Mouse (Mus musculus) limb, embryonic 15.5 days (tissue): ENCODE results near the gene Fut7. TPM values are rescaled to one million over a fixed set of nuclear protein-coding genes. Genes with fewer than 3 reads are reported as not detected.

Experiments
- ATAC-seq: fragments of 200-750 bp; cut with Nextera tagmentation; 2 replicates; pipeline ENCODE4 v1.8.0; 2017; ENCODE audit warnings: low read depth, moderate TSS enrichment; ENCODE audit not compliant: insufficient number of reproducible peaks, low FRiP score, low TSS enrichment
- H3K27ac ChIP-seq: fragments of 300-500 bp; sonication (generic); 2 replicates; pipeline ENCODE4 v1.5.1; 2015; ENCODE audit warnings: moderate library complexity, mild to moderate bottlenecking, inconsistent platforms
- H3K27me3 ChIP-seq: fragments of 300-500 bp; sonication (generic); 2 replicates; pipeline ENCODE4 v1.6.1; 2015; ENCODE audit warnings: inconsistent platforms
- H3K36me3 ChIP-seq: fragments of 300-500 bp; sonication (generic); 2 replicates; pipeline ENCODE4 v1.6.1; 2015; ENCODE audit warnings: inconsistent platforms
- H3K4me1 ChIP-seq: fragments of 300-500 bp; sonication (generic); 2 replicates; pipeline ENCODE4 v1.6.1; 2015; ENCODE audit warnings: inconsistent platforms
- H3K4me2 ChIP-seq: fragments of 300-500 bp; sonication (generic); 2 replicates; pipeline ENCODE4 v1.6.1; 2015; ENCODE audit warnings: mild to moderate bottlenecking, inconsistent platforms
- H3K4me3 ChIP-seq: fragments of 300-500 bp; sonication (generic); 2 replicates; pipeline ENCODE4 v1.5.1; 2015; ENCODE audit warnings: mild to moderate bottlenecking, inconsistent platforms
- H3K9ac ChIP-seq: fragments of 300-500 bp; sonication (generic); 2 replicates; pipeline ENCODE4 v1.6.1; 2015; ENCODE audit warnings: inconsistent platforms
- H3K9me3 ChIP-seq: fragments of 300-500 bp; sonication (generic); 2 replicates; pipeline ENCODE4 v1.6.1; 2016; ENCODE audit warnings: inconsistent platforms
- WGBS: fragments of 180-500 bp; shearing (Covaris S2); methylation state at CpG from one replicate; pipeline ENCODE4 v1.1.7; 2015; 5-methylcytosine and 5-hydroxymethylcytosine counted together
- polyA plus RNA-seq: library from polyadenylated mRNA; unstranded; fragments of >200 nt; fragmentation: Nextera tagmentation; extraction: Ambion mirVana; gene quantifications from 2 replicates; pipeline ENCODE4 v1.2.1, GENCODE M21; 2015

Fut7 gene
- 0.18 TPM in 1 of 2 replicates, not detected in the other for polyA plus RNA-seq

DNA sequence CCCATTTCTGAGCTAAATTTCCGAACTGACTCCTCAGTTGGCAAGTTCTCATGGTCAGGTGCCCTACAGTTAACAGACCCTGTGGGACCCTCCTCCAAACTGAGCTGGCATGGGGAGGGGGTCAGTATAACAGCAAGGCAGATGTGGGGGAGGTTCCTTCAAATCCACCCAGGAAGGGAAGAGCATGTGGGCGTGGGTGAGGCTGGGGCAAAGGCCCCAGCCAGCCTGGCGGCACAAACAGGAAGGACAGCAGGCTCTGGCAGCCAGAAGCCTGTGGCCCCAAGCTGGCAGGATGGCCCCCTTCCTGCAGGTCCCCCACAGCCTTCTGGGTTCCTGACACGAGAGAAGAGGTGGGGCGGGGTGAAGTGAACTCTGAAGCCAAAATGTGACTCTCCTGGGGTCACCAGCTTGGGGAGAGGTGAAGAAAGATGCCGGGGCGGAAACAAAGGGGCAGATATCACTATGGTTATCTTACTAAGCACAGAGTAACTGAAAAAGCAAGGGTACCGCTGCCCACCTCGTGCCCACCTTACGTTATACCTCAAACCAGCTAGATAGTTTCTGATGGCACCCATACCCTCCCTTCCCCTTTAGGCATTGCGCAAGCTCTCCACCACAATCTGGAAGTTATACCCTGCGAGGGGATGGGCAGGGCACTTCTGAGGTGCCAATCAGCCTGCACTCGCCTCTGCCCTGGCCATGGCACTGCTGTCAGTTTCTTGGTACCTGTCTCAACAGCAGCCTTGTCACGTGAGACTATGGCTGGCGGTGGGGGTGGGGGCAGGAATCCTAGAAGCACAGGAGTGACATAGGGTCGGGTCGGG is at the start of gene Fut7:
Gene Fut7, plus strand, starts transcription at position 681 of the 824 bp plus-strand sequence.
- H3K4me1 ChIP-seq = no peaks in the 10 kb centered on the region
- no peak within 1 kb of the TSS for H3K4me3 ChIP-seq
- H3K9me3 ChIP-seq = no peaks in the 10 kb centered on the region
- peaks cover 43% of the 10 kb centered on the region for H3K27me3 ChIP-seq
- H3K9ac ChIP-seq = no peak within 1 kb of the TSS
- no peak within 1 kb of the TSS for H3K4me2 ChIP-seq
- no peak for ATAC-seq
- H3K36me3 ChIP-seq = no peaks in the 10 kb centered on the region
- H3K27ac ChIP-seq = no peak within 1 kb of the TSS
- WGBS = 62% methylated on average over 17 of the region's 17 CpGs

DNA sequence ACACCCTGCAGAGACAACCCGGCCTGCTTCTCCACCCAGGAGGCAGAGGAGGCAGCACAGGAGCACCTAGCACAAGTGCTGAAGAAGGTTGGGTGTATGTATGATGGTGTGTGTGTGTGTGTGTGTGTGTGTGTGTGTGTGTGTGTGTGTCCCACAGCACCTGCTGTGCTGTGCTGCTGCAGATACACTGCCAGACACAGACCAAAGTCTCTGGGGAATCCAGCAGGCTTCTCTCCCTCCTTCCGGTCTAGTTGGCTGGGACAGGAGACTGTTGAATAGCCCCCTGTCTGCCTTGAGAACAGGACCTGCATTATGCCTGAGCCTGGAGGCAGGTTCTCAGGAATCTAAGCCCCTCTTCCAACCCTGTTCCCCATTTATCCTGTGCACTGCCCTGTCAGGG is 49.6 kb upstream of the Fut7 start:
- ATAC-seq = no peak
- Histone ChIP-seq H3K36me3 (peaks cover 31% of the 10 kb centered on the region), H3K4me1 (peaks cover 27% of the 10 kb centered on the region), H3K9ac (peak overlapping the region; percentile 33), H3K27me3 (0 out of 2 replicates have a peak, but pooled peaks cover 3% of the 10 kb centered on the region), H3K9me3 (no peaks in the 10 kb centered on the region), H3K27ac (no peak overlapping the region), H3K4me2 (peak overlapping the region; percentile 97), H3K4me3 (peak overlapping the region; percentile 63)
- 29% methylated on average over 2 of the region's 2 CpGs for WGBS

GRCm38 (mm10) chr2:25376589-25376988 is 46.5 kb upstream of the Fut7 start:
- Histone ChIP-seq H3K4me2 (no peak overlapping the region), H3K27ac (no peak overlapping the region), H3K4me1 (peaks cover 25% of the 10 kb centered on the region), H3K36me3 (peaks cover 34% of the 10 kb centered on the region), H3K27me3 (no peaks in the 10 kb centered on the region), H3K9ac (no peak overlapping the region), H3K4me3 (no peak overlapping the region), H3K9me3 (no peaks in the 10 kb centered on the region)
- 59% methylated on average over 4 of the region's 4 CpGs for WGBS
- ATAC-seq = no peak

DNA sequence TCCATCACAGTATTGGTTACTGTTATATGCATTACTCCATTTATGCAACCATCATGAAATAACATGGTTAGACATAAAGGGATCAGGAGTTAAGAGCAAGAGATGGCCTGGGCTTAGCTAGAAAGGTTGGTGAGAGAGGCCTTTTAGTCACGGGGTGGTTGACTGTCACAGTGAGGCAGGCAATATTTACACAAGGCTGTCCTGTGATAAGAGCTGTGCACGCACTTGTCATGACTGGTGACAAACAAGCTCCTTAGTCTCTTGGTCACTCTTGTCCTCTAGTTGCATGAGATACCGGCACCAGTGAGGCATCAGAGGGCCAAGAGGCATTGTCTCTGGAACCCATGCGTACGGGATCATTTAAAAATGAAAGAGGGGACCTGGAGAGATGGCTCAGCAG is 38.6 kb upstream of the Fut7 start:
- H3K9ac ChIP-seq = no peak overlapping the region
- no peak for ATAC-seq
- H3K27ac ChIP-seq = no peak overlapping the region
- WGBS = 85% methylated on average over 5 of the region's 5 CpGs
- no peaks in the 10 kb centered on the region for H3K4me1 ChIP-seq
- H3K9me3 ChIP-seq = no peaks in the 10 kb centered on the region
- H3K4me3 ChIP-seq = no peak overlapping the region
- H3K27me3 ChIP-seq = no peaks in the 10 kb centered on the region
- no peaks in the 10 kb centered on the region for H3K36me3 ChIP-seq
- H3K4me2 ChIP-seq = no peak overlapping the region

- 59% methylated on average over 5 of the region's 5 CpGs for WGBS
- Histone ChIP-seq H3K36me3 (no peaks in the 10 kb centered on the region), H3K4me1 (peaks cover 21% of the 10 kb centered on the region), H3K27ac (no peak overlapping the region), H3K27me3 (peaks cover 29% of the 10 kb centered on the region), H3K4me3 (no peak overlapping the region), H3K9ac (no peak overlapping the region; the same call in 1 of the 2 replicates), H3K4me2 (no peak overlapping the region), H3K9me3 (no peaks in the 10 kb centered on the region)
- ATAC-seq = no peak
Measured at GRCm38 (mm10) chr2:25391266-25391665, 31.8 kb upstream of the Fut7 start.

DNA sequence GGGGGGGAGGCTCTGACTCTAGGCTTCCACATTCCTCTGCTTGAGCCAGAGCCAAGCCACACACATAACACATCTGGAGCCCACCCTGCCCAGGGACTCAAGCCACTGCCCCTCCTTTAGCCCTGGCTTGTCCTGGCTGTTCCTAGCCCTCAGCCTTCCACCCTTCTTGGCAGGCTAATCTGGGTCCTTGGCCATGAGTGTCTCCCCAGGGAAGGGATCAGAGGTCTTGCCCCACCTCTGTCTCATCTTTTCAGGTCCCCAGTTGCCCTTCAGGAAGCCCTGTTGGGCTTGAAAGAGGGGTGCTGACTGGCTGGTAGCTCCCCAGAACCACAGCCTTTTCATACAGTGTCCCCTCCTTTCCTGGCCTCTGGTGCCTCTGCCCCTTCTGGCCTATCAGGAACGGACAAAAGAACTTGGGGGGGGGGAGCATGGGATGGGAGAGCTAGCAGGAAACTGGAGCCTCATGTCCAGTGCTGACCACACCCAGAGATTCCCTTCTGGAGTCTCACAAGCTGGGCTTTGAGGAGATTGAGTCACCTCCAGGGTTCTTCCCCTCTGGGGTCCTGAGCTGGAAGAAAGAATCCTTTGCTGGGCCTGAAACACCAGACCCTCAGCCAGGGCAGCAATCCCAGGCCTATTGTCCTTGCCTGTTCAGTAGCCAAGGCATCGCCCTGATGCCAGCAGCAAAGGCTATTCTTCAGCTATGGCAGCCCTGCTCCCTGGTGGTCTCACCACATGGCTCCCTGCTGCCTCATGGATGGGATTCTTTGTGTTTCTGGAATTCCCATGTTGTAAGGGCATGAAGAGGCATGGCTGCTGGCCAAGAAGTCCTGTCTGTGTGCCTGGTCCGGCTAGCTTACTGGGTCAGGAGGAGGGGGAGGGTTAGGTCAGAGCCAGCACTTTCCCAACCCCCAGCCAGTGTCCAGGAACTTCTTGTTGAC is 28.5 kb upstream of the Fut7 start:
- H3K4me2 ChIP-seq = no peak overlapping the region
- no peak overlapping the region for H3K27ac ChIP-seq
- H3K4me3 ChIP-seq = no peak overlapping the region
- H3K9ac ChIP-seq = no peak overlapping the region
- H3K36me3 ChIP-seq = no peaks in the 10 kb centered on the region
- peaks cover 62% of the 10 kb centered on the region for H3K27me3 ChIP-seq
- peaks cover 23% of the 10 kb centered on the region for H3K4me1 ChIP-seq
- ATAC-seq = no peak
- WGBS = 42% methylated on average over 3 of the region's 3 CpGs
- H3K9me3 ChIP-seq = no peaks in the 10 kb centered on the region

GRCm38 (mm10) chr2:25395721-25396596 is 27.1 kb upstream of the Fut7 start, which contains the start of gene Entpd2:
Gene Entpd2 (plus strand): TSS chr2:25395874.
- H3K27ac ChIP-seq = no peak within 1 kb of the TSS
- peaks cover 76% of the 10 kb centered on the region for H3K27me3 ChIP-seq
- peak within 1 kb of the TSS; percentile 60 for H3K4me2 ChIP-seq
- ATAC-seq = no peak
- no peaks in the 10 kb centered on the region for H3K9me3 ChIP-seq
- H3K9ac ChIP-seq = 0 out of 2 replicates have a peak within 1 kb of the TSS, but pooled peaks have one; percentile 5
- peaks cover 31% of the 10 kb centered on the region for H3K4me1 ChIP-seq
- WGBS = 1% methylated on average over 52 of the region's 57 CpGs
- no peaks in the 10 kb centered on the region for H3K36me3 ChIP-seq
- H3K4me3 ChIP-seq = peak within 1 kb of the TSS; percentile 36

- Histone ChIP-seq H3K27me3 (peaks cover 82% of the 10 kb centered on the region), H3K4me1 (peaks cover 31% of the 10 kb centered on the region), H3K9ac (0 out of 2 replicates have a peak overlapping the region, but pooled peaks have one; percentile 5), H3K27ac (no peak overlapping the region), H3K4me2 (peak overlapping the region; percentile 60), H3K36me3 (no peaks in the 10 kb centered on the region), H3K4me3 (peak overlapping the region; percentile 36; the same call in 1 of the 2 replicates), H3K9me3 (no peaks in the 10 kb centered on the region)
- 29% methylated on average over 3 of the region's 3 CpGs for WGBS
- ATAC-seq = no peak
Measured at GRCm38 (mm10) chr2:25396597-25396983, 26.5 kb upstream of the Fut7 start.

GRCm38 (mm10) chr2:25397010-25397409 is 26.1 kb upstream of the Fut7 start:
- Histone ChIP-seq H3K27ac (no peak overlapping the region), H3K27me3 (peaks cover 86% of the 10 kb centered on the region), H3K4me2 (no peak overlapping the region), H3K9ac (no peak overlapping the region), H3K4me3 (no peak overlapping the region), H3K4me1 (peaks cover 31% of the 10 kb centered on the region), H3K36me3 (no peaks in the 10 kb centered on the region), H3K9me3 (no peaks in the 10 kb centered on the region)
- ATAC-seq = no peak
- 35% methylated on average over 1 of the region's 1 CpGs for WGBS

DNA sequence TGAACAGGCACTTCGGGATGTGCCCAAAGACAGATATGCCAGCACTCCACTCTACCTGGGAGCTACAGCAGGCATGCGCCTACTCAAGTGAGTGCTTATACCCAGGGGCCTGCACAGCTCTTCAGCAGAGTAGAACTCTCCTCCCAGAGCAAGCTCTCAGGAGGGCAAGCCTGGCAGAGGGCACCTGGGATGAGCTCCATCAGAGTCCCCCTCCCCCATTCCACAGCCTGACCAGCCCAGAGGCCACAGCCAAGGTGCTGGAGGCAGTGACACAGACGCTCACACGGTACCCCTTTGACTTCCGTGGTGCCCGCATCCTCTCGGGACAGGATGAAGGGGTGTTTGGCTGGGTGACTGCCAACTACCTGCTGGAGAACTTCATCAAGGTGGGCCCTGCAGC is 25.0 kb upstream of the Fut7 start:
- no peaks in the 10 kb centered on the region for H3K9me3 ChIP-seq
- no peak overlapping the region for H3K27ac ChIP-seq
- 85% methylated on average over 7 of the region's 7 CpGs for WGBS
- no peak overlapping the region for H3K4me2 ChIP-seq
- no peak for ATAC-seq
- no peaks in the 10 kb centered on the region for H3K36me3 ChIP-seq
- H3K27me3 ChIP-seq = peaks cover 90% of the 10 kb centered on the region
- H3K4me3 ChIP-seq = no peak overlapping the region
- H3K9ac ChIP-seq = no peak overlapping the region
- peaks cover 38% of the 10 kb centered on the region for H3K4me1 ChIP-seq

DNA sequence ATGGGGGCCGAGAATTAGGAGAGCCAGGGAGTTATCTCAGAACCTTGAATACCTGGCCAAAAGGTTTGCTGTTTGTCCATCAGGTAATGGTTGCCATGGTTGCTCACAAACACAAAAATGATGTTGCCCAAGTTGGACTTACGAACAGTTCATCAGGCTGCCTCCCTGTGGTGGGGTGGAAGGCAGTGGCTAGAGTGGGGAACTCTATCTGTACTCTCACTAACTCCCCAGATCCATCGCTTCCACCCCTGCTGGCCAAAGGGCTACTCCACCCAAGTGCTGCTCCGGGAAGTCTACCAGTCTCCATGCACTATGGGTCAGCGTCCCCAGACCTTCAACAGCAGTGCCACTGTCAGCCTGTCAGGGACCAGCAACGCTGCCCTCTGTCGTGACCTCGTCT is 24.0 kb upstream of the Fut7 start, which contains the start of gene Npdc1:
Gene Npdc1, plus strand, starts transcription at position 301 of the 400 bp plus-strand sequence.
- no peaks in the 10 kb centered on the region for H3K9me3 ChIP-seq
- 63% methylated on average over 8 of the region's 8 CpGs for WGBS
- peaks cover 100% of the 10 kb centered on the region for H3K27me3 ChIP-seq
- ATAC-seq = no peak
- no peak within 1 kb of the TSS for H3K4me3 ChIP-seq
- H3K4me1 ChIP-seq = peaks cover 43% of the 10 kb centered on the region
- H3K36me3 ChIP-seq = no peaks in the 10 kb centered on the region
- no peak within 1 kb of the TSS for H3K27ac ChIP-seq
- H3K4me2 ChIP-seq = no peak within 1 kb of the TSS
- H3K9ac ChIP-seq = no peak within 1 kb of the TSS
